Mouse (Mus musculus) central nervous system, embryonic 14 days (tissue): Measurements from ENCODE around the gene Gm49322. TPM values are rescaled to one million over a fixed set of nuclear protein-coding genes. Genes with fewer than 3 reads are reported as not detected.

Experiments
- polyA plus RNA-seq: library from polyadenylated mRNA; depleted of rRNA; stranded (reverse); fragments of >200 nt; gene quantifications from 2 replicates; pipeline ENCODE4 v1.2.3, GENCODE M21; 2012; rRNA removed

Gm49322 gene
- polyA plus RNA-seq: 4.7 TPM in 2 replicates

GRCm38 (mm10) chr10:80605721-80606120 lies at the start of gene Gm49322:
Gene Gm49322, plus strand, starts transcription at chr10:80606021.

GRCm38 (mm10) chr10:80561116-80561944 lies 44.5 kb upstream of the Gm49322 start, which contains the start of gene Rexo1:
Gene Rexo1, minus strand, starts transcription at chr10:80561560.

DNA sequence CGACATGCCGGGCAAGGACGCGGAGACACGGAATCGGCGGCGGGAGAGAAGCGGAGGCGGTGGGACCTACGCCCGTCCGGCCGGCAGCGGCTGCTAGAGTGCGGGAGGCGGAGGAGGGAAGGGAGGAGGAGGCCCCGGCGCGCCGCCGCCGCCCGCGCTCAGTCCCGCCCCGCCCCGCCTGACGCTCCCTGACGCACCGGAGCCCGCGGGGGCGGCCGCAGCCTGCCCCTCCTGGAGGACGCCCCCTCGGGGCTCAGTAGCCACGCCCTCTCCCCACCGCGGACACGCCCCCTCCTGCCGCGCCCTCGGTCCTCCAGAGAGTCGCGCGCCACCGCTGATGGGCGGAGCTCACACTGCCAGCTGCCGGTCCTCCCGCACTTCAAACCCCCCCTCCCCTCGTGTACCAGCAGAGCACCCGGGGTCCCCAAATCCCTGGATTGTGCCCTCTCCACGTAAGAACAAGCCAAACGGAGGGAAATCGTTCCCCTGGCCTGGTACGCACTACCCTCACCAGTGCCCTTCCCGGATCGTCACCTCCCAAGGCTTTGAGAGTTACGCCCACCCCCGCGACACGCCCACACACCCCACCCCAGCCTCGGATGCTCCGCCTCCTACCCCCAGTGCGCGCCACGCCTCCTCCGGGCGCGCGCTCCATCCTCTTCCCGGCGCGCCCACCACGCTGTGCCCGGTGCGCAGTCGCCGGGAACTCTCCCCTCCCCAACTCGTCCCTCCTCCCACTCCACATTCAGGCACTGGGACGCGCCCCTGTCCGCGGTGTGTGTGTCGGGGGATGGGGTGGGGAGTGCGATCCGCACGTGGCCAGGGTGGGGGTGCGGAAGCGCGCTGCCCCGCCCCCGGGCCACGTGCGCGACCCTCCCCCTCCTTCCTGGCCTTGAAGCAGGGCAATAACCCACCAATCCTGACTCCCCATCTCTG lies 28.4 kb upstream of the Gm49322 start, which contains the start of gene Klf16:
Gene Klf16, minus strand, starts transcription at position 127 of the 936 bp plus-strand sequence.

GRCm38 (mm10) chr10:80589879-80590854 lies 15.7 kb upstream of the Gm49322 start, which contains the start of gene Abhd17a:
Gene Abhd17a, minus strand, starts transcription at chr10:80590341.

DNA sequence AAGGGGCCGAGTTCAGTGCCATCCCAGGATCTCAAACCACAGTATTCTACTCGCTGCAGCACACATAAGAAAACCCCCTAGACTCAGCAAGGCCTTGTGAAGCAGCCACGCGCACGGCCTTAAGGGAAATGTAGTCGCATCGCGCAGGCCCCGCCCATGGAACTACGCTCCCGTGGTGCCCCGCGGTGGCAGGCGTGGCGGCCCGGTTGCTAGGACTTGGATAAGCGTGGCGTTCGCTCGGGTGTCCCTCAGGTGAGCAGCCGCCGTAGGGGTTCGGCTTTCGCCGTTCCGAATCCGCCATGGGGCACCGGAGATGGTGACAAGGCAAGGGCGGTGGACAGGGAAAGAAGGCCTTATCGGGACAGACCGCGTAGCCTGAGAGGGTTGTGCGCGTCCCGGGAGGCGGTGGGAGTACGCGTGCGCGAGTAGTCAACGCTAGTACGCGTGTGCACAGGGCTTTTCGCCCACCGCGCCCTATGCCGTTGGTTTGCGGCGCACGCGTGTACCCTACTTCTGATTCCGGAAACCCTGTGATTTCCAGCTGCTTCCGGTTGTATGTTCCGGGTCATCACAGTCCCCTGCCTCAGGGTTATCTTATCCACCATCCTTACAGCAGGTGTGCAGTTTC lies 3.0 kb upstream of the Gm49322 start, which contains the start of the genes Scamp4 and Adat3:
Gene Scamp4, plus strand, starts transcription at position 175 of the 628 bp plus-strand sequence.
Gene Adat3, plus strand, starts transcription at position 183 of the 628 bp plus-strand sequence.

GRCm38 (mm10) chr10:80622661-80623456 lies 17.0 kb downstream of the Gm49322 start, which contains the start of gene Csnk1g2:
Gene Csnk1g2, plus strand, starts transcription at chr10:80622838.

DNA sequence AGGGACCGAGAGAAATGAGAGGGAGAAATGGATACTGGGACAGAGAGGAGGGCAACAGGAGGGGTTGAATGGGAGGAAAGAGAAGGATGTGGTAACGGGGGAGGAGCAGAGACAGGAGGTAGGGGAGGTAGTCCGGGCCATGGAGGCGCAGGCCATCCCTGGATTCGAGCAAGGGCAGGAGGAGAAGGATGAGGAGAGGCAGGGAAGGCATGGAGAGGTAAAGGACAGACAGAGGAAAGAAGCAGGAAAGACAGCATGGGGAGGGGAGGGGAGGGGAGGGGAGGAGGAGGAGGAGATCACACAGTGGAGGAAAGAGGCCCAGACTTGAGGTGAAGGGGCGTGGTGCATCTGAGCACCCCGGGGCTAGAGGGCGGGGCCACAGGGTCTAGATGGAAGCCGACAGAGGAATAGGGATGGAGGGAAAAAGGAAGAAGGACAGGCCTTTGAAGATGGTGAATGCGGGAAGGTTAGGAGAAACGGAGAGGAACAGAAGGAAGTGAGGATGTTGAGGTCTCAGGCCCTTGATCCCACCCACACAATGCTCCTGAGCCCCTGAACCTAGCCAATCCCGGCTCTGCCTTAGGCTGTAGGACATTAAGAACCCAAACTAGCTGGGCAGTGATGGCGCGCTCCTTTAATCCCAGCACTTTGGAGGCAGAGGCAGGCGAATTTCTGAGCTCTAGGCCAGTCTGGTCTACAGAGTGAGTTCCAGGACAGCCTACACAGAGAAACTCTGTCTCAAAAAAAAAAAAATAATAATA lies 51.2 kb downstream of the Gm49322 start, which contains the start of gene Btbd2:
Gene Btbd2, minus strand, starts transcription at position 209 of the 761 bp plus-strand sequence.

Other genes starting within 250 kb of the Gm49322 start
- gene Plk5, start 249.6 kb upstream of the Gm49322 start, polyA plus RNA-seq: 2.6 and 2.9 TPM in 2 replicates
- gene Mex3d, start 218.4 kb upstream of the Gm49322 start, polyA plus RNA-seq: 86.4 and 98.5 TPM in 2 replicates
- gene Mbd3, start 206.5 kb upstream of the Gm49322 start, polyA plus RNA-seq: 273 and 295 TPM in 2 replicates
- 870 and 900 TPM in 2 replicates for gene Uqcr11, start 199.2 kb upstream of the Gm49322 start, polyA plus RNA-seq
- 145 and 156 TPM in 2 replicates for gene Tcf3, start 172.4 kb upstream of the Gm49322 start, polyA plus RNA-seq
- 4.1 and 6.6 TPM in 2 replicates for gene Onecut3, start 111.2 kb upstream of the Gm49322 start, polyA plus RNA-seq
- gene Atp8b3, start 66.9 kb upstream of the Gm49322 start, polyA plus RNA-seq: 0.58 and 0.81 TPM in 2 replicates
- 59.5 and 61.4 TPM in 2 replicates for gene Rexo1, start 44.5 kb upstream of the Gm49322 start, polyA plus RNA-seq
- gene Klf16, start 28.7 kb upstream of the Gm49322 start, polyA plus RNA-seq: 13.9 and 14.8 TPM in 2 replicates
- 126 and 131 TPM in 2 replicates for gene Abhd17a, start 15.7 kb upstream of the Gm49322 start, polyA plus RNA-seq
- gene Scamp4, start 3.1 kb upstream of the Gm49322 start, polyA plus RNA-seq: 53.6 and 62.1 TPM in 2 replicates
- 11.3 and 11.5 TPM in 2 replicates for gene Adat3, start 3.1 kb upstream of the Gm49322 start, polyA plus RNA-seq
- gene Csnk1g2, start 16.8 kb downstream of the Gm49322 start, polyA plus RNA-seq: 203 and 212 TPM in 2 replicates
- gene Btbd2, start 51.0 kb downstream of the Gm49322 start, polyA plus RNA-seq: 93.0 and 93.8 TPM in 2 replicates
- gene Mknk2, start 72.1 kb downstream of the Gm49322 start, polyA plus RNA-seq: 87.9 and 92.8 TPM in 2 replicates
- 34.5 and 37.2 TPM in 2 replicates for gene Mob3a, start 96.0 kb downstream of the Gm49322 start, polyA plus RNA-seq
- 66.3 and 70.4 TPM in 2 replicates for gene Izumo4, start 96.2 kb downstream of the Gm49322 start, polyA plus RNA-seq
- gene Ap3d1, start 136.2 kb downstream of the Gm49322 start, polyA plus RNA-seq: 153 and 171 TPM in 2 replicates
- 46.3 and 56.0 TPM in 2 replicates for gene Dot1l, start 149.2 kb downstream of the Gm49322 start, polyA plus RNA-seq
- gene Sf3a2, start 192.2 kb downstream of the Gm49322 start, polyA plus RNA-seq: 85.0 and 92.8 TPM in 2 replicates
- gene Plekhj1, start 192.6 kb downstream of the Gm49322 start, polyA plus RNA-seq: 116 and 118 TPM in 2 replicates
- 1.4 and 1.5 TPM in 2 replicates for gene Amh, start 199.2 kb downstream of the Gm49322 start, polyA plus RNA-seq
- 0.48 and 2.0 TPM in 2 replicates for gene Jsrp1, start 207.5 kb downstream of the Gm49322 start, polyA plus RNA-seq
- gene Oaz1, start 220.6 kb downstream of the Gm49322 start, polyA plus RNA-seq: 683 and 719 TPM in 2 replicates
- 3.6 and 3.8 TPM in 2 replicates for gene Lingo3, start 238.0 kb downstream of the Gm49322 start, polyA plus RNA-seq
- 387 and 393 TPM in 2 replicates for gene Lsm7, start 249.2 kb downstream of the Gm49322 start, polyA plus RNA-seq
- gene Sppl2b, start 249.3 kb downstream of the Gm49322 start, polyA plus RNA-seq: 92.4 and 97.1 TPM in 2 replicates